Mouse (Mus musculus): ENCODE measurements around the gene Snx17. TPM values are rescaled to one million over a fixed set of nuclear protein-coding genes. Genes with fewer than 3 reads are reported as not detected.

The Snx17 gene
- 93.5 and 93.8 TPM in 2 replicates for polyA plus RNA-seq (2012; rRNA removed)

- DNase-seq (ENCODE audit: low spot score) = peak; percentile 99
These were observed at the start of gene Snx17, which contains the start of gene Eif2b4 for GRCm38 (mm10) chr5:31192939-31193630. Gene Snx17, plus strand, starts transcription at chr5:31193227. Gene Eif2b4, minus strand, starts transcription at chr5:31193430.

GRCm38 (mm10) chr5:31149781-31150180 is 43.2 kb upstream of the Snx17 start:
- no peak for DNase-seq (ENCODE audit: low spot score)

GRCm38 (mm10) chr5:31151746-31152145 is 41.3 kb upstream of the Snx17 start:
- no peak for DNase-seq (ENCODE audit: low spot score)

GRCm38 (mm10) chr5:31153516-31154151 is 39.4 kb upstream of the Snx17 start:
- no peak for DNase-seq (ENCODE audit: low spot score)

- DNase-seq (ENCODE audit: low spot score) = peak; percentile 70
These were observed 38.9 kb upstream of the Snx17 start, which contains the start of gene Mpv17 for GRCm38 (mm10) chr5:31154152-31154553. Gene Mpv17, minus strand, starts transcription at chr5:31154251.

- no peak for DNase-seq (ENCODE audit: low spot score)
These were observed 30.6 kb upstream of the Snx17 start for GRCm38 (mm10) chr5:31162462-31162861.

GRCm38 (mm10) chr5:31164878-31165277 is 28.1 kb upstream of the Snx17 start:
- DNase-seq (ENCODE audit: low spot score) = no peak

- DNase-seq (ENCODE audit: low spot score) = no peak
These were observed 24.4 kb upstream of the Snx17 start for GRCm38 (mm10) chr5:31168630-31169029.

GRCm38 (mm10) chr5:31179301-31179765 is 13.7 kb upstream of the Snx17 start:
- no peak for DNase-seq (ENCODE audit: low spot score)

GRCm38 (mm10) chr5:31179766-31180630 is 13.0 kb upstream of the Snx17 start, which contains the start of the genes Gm29609 and Gtf3c2:
Gene Gm29609, minus strand, starts transcription at chr5:31179911.
Gene Gtf3c2, minus strand, starts transcription at chr5:31180144.
- peak; percentile 92 for DNase-seq (ENCODE audit: low spot score)

- no peak for DNase-seq (ENCODE audit: low spot score)
These were observed 11.8 kb upstream of the Snx17 start for GRCm38 (mm10) chr5:31181183-31181770.

- DNase-seq (ENCODE audit: low spot score) = no peak
These were observed 9.3 kb upstream of the Snx17 start for GRCm38 (mm10) chr5:31183678-31184077.

GRCm38 (mm10) chr5:31188223-31188840 is 4.7 kb upstream of the Snx17 start:
- DNase-seq (ENCODE audit: low spot score) = no peak

GRCm38 (mm10) chr5:31190201-31190600 is 2.8 kb upstream of the Snx17 start:
- DNase-seq (ENCODE audit: low spot score) = no peak

- DNase-seq (ENCODE audit: low spot score) = no peak
These were observed 735 bp upstream of the Snx17 start for GRCm38 (mm10) chr5:31192045-31192938.

- no peak for DNase-seq (ENCODE audit: low spot score)
These were observed 729 bp downstream of the Snx17 start for GRCm38 (mm10) chr5:31193631-31194281.

- no peak for DNase-seq (ENCODE audit: low spot score)
These were observed 1.8 kb downstream of the Snx17 start for GRCm38 (mm10) chr5:31194486-31195485.

GRCm38 (mm10) chr5:31195671-31196070 is 2.6 kb downstream of the Snx17 start:
- DNase-seq (ENCODE audit: low spot score) = no peak

All from urinary bladder, adult 2 months (tissue).